Mouse (Mus musculus) adrenal gland, postnatal 14 days (tissue): ENCODE measurements around the gene Ppp1r15a. TPM values are rescaled to one million over a fixed set of nuclear protein-coding genes. Genes with fewer than 3 reads are reported as not detected.
A peak's percentile ranks its signal among the peaks of the same experiment; 100 is the strongest.
"Not testable (repeated sequence)": the region's sequence is repeated elsewhere in the genome, so short reads cannot be mapped to it uniquely, and the experiment has no call there.

Source experiments
- DNase-seq: peaks from one replicate; pipeline ENCODE4 v3.0.0; 2021; ENCODE audit warnings: mixed read lengths
- total RNA-seq: library from RNA; stranded (reverse); gene quantifications from 2 replicates; pipeline ENCODE4 v1.2.3, GENCODE M21; 2021

Ppp1r15a gene
- total RNA-seq, 1 experiment from 2014 or later, result 55.7 TPM

DNA sequence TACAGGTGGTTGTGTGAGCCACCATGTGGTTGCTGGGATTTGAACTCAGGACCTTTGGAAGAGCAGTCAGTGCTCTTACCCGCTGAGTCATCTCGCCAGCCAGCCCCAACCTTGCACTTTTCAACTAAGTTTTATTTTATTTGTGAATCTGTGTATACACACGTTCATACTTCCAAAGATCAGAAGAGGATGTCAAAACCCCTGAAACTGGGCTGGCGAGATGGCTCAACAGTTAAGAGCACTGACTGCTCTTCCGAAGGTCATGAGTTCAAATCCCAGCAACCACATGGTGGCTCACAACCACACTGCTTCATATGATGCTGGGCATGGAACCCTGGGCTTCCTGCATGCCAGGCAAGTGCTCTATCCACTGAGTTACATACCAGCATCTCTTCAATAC, 41.1 kb downstream of the Ppp1r15a start:
- not testable (repeated sequence) for DNase-seq

DNA sequence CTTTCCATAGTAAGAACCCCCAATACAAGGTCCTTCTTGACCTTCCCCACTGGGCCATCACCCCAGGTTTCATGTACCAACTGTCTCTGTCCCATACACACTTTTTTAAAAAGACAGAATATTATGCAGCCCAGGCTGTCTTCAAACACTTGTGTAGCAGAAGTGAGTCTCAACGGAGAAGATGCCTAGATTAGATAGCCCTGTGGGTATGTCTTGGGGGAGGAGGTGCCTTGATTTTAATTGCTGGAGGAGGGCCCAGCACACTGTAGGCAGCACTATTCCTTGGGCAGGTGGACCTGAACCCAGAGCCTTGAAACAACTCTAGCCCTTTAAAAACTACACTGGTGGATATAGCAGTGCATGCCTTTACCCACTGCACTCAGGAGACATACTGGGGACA, 43.9 kb downstream of the Ppp1r15a start:
- no peak for DNase-seq

- peak; percentile 71 for DNase-seq
Observed at GRCm38 (mm10) chr7:45481374-45481927, 44.6 kb downstream of the Ppp1r15a start, which contains the start of gene Tulp2. Gene Tulp2 (plus strand): TSS chr7:45481877.

DNA sequence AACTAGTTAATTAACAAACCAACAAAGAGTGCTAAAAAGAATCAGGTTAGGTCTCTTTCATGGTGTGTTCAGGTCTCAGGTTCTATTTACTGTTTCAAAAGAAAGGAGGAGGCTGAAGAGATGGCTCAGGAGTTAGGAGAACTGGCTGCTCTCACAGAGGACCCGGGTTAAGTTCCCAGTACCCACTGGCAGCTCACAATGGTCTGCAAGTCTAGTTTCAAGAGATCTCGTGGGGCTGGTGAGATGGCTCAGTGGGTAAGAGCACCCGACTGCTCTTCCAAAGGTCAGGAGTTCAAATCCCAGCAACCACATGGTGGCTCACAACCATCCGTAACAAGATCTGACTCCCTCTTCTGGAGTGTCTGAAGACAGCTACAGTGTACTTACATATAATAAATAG, 45.8 kb downstream of the Ppp1r15a start:
- not testable (repeated sequence) for DNase-seq

DNA sequence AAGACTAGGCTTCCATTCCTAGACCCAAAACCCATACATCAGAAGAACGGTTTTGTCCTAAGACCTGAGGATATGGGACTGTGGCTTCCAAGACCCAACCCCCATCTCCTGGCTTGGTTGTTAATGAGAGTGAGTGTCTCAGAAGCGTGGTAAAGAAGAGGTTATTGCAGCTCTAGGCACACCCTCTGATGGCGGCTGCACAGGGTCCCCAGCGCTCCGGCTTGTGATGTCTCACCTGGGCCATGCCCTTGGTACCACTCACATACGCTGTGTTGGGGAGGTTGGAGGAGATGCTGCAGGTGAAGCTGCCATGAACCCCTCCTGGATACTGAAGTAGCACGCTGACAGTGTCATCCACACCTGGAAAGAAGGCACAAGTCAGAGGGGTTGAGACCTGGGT, 47.3 kb downstream of the Ppp1r15a start:
- no peak for DNase-seq

DNA sequence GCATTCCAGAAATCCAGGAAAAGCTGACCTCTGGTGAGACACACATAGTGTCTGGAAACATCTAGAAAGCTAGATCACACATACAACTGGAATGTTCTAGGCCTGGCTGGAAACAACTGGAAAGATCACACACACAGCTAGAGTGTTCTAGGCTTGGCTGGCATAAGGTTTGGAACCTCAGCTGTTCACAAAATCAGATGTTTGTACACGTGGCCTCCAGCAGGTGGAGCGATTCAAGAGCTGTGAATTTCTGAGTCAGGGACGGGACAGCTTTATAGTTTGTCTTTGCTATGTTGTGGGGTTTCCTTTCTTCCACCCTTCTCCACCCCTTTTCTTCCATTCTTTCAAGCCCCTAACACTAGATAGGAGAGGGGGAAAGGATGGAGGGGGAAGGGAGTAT, 49.1 kb downstream of the Ppp1r15a start:
- DNase-seq, result peak; percentile 75

- DNase-seq, result no peak
Observed at GRCm38 (mm10) chr7:45476453-45476852, 49.6 kb downstream of the Ppp1r15a start.

DNA sequence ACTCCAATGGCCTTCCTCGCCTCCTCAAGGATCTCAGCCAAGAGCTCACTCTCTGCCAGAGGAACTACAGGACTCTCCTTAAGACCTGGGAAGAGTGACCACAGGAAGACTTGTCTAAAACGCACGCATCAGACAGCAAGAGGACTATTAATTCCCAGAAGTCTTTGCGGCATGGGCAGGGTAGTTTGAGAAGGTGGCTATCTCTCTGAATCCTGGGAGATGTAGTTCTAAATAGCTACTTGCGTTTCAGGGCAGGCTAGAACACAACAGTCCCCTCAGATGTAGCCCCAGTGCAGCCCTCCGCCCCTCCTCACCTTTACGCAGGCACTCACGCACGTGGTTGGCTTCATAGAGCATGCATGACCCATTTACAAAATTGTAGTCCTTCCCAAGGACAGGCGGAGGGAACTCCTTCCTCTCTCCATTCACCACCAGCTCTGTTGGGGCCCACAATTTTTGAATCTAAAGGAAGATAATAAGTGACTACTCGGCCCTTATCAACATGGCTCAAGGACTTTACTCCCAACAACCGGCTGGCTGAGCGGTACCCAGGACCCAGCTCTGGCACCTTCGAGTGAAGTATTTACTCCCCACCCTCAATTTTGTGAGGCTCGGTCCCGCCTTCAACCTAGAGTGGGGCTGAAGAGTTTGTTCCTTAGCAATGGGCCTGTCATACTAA, 50.6 kb downstream of the Ppp1r15a start:
- peak; percentile 53 for DNase-seq

Other genes starting within 250 kb of the Ppp1r15a start
- not detected in 2 replicates for gene Slc6a21, start 248.8 kb downstream of the Ppp1r15a start, total RNA-seq
- gene Trpm4, start 192.5 kb downstream of the Ppp1r15a start, total RNA-seq, result 13.5 and 15.1 TPM in 2 replicates
- 0.15 and 0.45 TPM in 2 replicates for gene Hrc, start 191.0 kb downstream of the Ppp1r15a start, total RNA-seq
- gene Ppfia3, start 159.2 kb downstream of the Ppp1r15a start, total RNA-seq, result 2.1 and 2.4 TPM in 2 replicates
- 1.2 and 1.4 TPM in 2 replicates for gene Lin7b, start 155.7 kb downstream of the Ppp1r15a start, total RNA-seq
- 265 and 280 TPM in 2 replicates for gene Snrnp70, start 130.5 kb downstream of the Ppp1r15a start, total RNA-seq
- gene Kcna7, start 120.6 kb downstream of the Ppp1r15a start, total RNA-seq, result not detected in 2 replicates
- not detected in 2 replicates for gene Ntf5, start 112.6 kb downstream of the Ppp1r15a start, total RNA-seq
- not detected in 2 replicates for gene Lhb, start 105.4 kb downstream of the Ppp1r15a start, total RNA-seq
- gene Gys1, start 91.4 kb downstream of the Ppp1r15a start, total RNA-seq, result 55.4 and 62.8 TPM in 2 replicates
- 55.5 and 62.8 TPM in 2 replicates for gene Ruvbl2, start 88.2 kb downstream of the Ppp1r15a start, total RNA-seq
- 638 and 688 TPM in 2 replicates for gene Ftl1, start 66.4 kb downstream of the Ppp1r15a start, total RNA-seq
- gene Bax, start 59.4 kb downstream of the Ppp1r15a start, total RNA-seq, result 54.4 and 60.0 TPM in 2 replicates
- 0.49 and 1.1 TPM in 2 replicates for gene Tulp2, start 44.4 kb downstream of the Ppp1r15a start, total RNA-seq
- gene Gm45808, start 39.5 kb downstream of the Ppp1r15a start, total RNA-seq, result 24.6 and 31.2 TPM in 2 replicates
- 46.8 and 54.1 TPM in 2 replicates for gene Dhdh, start 37.5 kb downstream of the Ppp1r15a start, total RNA-seq
- 199 and 204 TPM in 2 replicates for gene Nucb1, start 15.9 kb downstream of the Ppp1r15a start, total RNA-seq
- 3.8 and 6.5 TPM in 2 replicates for gene Plekha4, start 62 bp upstream of the Ppp1r15a start, total RNA-seq
- gene Hsd17b14, start 28.6 kb upstream of the Ppp1r15a start, total RNA-seq, result 0.67 and 1.2 TPM in 2 replicates
- 149 and 151 TPM in 2 replicates for gene Bcat2, start 43.9 kb upstream of the Ppp1r15a start, total RNA-seq
- 0.37 TPM in 1 of 2 replicates, not detected in the other for gene Fgf21, start 89.2 kb upstream of the Ppp1r15a start, total RNA-seq
- gene Fut1, start 91.0 kb upstream of the Ppp1r15a start, total RNA-seq, result 0.11 TPM in 1 of 2 replicates, not detected in the other
- gene Izumo1, start 95.5 kb upstream of the Ppp1r15a start, total RNA-seq, result 0.56 and 0.82 TPM in 2 replicates
- 33.0 and 35.4 TPM in 2 replicates for gene Rasip1, start 101.2 kb upstream of the Ppp1r15a start, total RNA-seq
- gene Mamstr, start 113.7 kb upstream of the Ppp1r15a start, total RNA-seq, result 4.9 and 8.5 TPM in 2 replicates
- 0.11 TPM in 1 of 2 replicates, not detected in the other for gene Fut2, start 140.1 kb upstream of the Ppp1r15a start, total RNA-seq
- 0.26 TPM in 1 of 2 replicates, not detected in the other for gene Ntn5, start 157.8 kb upstream of the Ppp1r15a start, total RNA-seq
- gene Sec1, start 168.1 kb upstream of the Ppp1r15a start, total RNA-seq, result 0.22 and 0.41 TPM in 2 replicates
- gene Car11, start 173.6 kb upstream of the Ppp1r15a start, total RNA-seq, result 10.5 and 16.9 TPM in 2 replicates
- gene Dbp, start 178.8 kb upstream of the Ppp1r15a start, total RNA-seq, result 31.2 and 46.3 TPM in 2 replicates
- gene Rpl18, start 189.2 kb upstream of the Ppp1r15a start, total RNA-seq, result 927 and 1,052 TPM in 2 replicates
- gene Sphk2, start 191.7 kb upstream of the Ppp1r15a start, total RNA-seq, result 32.3 and 34.4 TPM in 2 replicates
- gene Fam83e, start 194.9 kb upstream of the Ppp1r15a start, total RNA-seq, result 0.45 and 0.74 TPM in 2 replicates
- not detected in 2 replicates for gene Spaca4, start 199.5 kb upstream of the Ppp1r15a start, total RNA-seq